Mouse (Mus musculus) small intestine, adult 2 months (tissue): ENCODE measurements around the gene Gpc3. TPM values are rescaled to one million over a fixed set of nuclear protein-coding genes. Genes with fewer than 3 reads are reported as not detected.

Experiments used
- H3K27ac ChIP-seq: fragments of 200-500 bp; 2 replicates; pipeline ENCODE4 v1.5.1; 2012; ENCODE audit warnings: low read depth, low read length, control low read depth, inconsistent platforms; ENCODE audit not compliant: insufficient read depth
- H3K27me3 ChIP-seq: fragments of 200-500 bp; 2 replicates; pipeline ENCODE4 v1.6.1; 2012; ENCODE audit warnings: mild to moderate bottlenecking, moderate library complexity, low read length, inconsistent platforms; ENCODE audit not compliant: control insufficient read depth, insufficient read depth
- H3K36me3 ChIP-seq: fragments of 200-500 bp; 2 replicates; pipeline ENCODE4 v1.6.1; 2012; ENCODE audit warnings: mild to moderate bottlenecking, low read length, control low read depth, inconsistent platforms; ENCODE audit not compliant: control insufficient read depth, insufficient read depth
- H3K4me1 ChIP-seq: fragments of 200-500 bp; 2 replicates; pipeline ENCODE4 v1.6.1; 2012; ENCODE audit warnings: low read length, inconsistent platforms, mixed read lengths; ENCODE audit not compliant: control insufficient read depth, insufficient read depth, insufficient read length
- H3K4me3 ChIP-seq: fragments of 200-500 bp; 2 replicates; pipeline ENCODE4 v1.5.1; 2012; ENCODE audit warnings: low read depth, mild to moderate bottlenecking, control low read depth, inconsistent platforms, low read length, moderate library complexity
- CTCF ChIP-seq: fragments of 200-500 bp; IDR thresholded peaks from 2 replicates; pipeline ENCODE4 v1.5.1; 2012; ENCODE audit warnings: low read depth, mild to moderate bottlenecking, control low read depth, inconsistent platforms, low read length, moderate library complexity, mixed read lengths; ENCODE audit not compliant: insufficient replicate concordance, insufficient read length; ENCODE audit errors: extremely low read depth
- POLR2A ChIP-seq: fragments of 200-500 bp; IDR thresholded peaks from 2 replicates; pipeline ENCODE4 v1.6.1; 2012; ENCODE audit warnings: low read depth, mild to moderate bottlenecking, control low read depth, inconsistent platforms, low read length, moderate library complexity
- WGBS: fragments of 180-500 bp; shearing (Covaris S2); methylation state at CpG from one replicate; pipeline ENCODE4 v1.1.7; 2018; 5-methylcytosine and 5-hydroxymethylcytosine counted together
- polyA plus RNA-seq: library from polyadenylated mRNA; depleted of rRNA; stranded (reverse); fragments of >200 nt; gene quantifications from 2 replicates; pipeline ENCODE4 v1.2.3, GENCODE M21; 2012

The Gpc3 gene
- polyA plus RNA-seq, 1 experiment = 1.6 TPM

DNA sequence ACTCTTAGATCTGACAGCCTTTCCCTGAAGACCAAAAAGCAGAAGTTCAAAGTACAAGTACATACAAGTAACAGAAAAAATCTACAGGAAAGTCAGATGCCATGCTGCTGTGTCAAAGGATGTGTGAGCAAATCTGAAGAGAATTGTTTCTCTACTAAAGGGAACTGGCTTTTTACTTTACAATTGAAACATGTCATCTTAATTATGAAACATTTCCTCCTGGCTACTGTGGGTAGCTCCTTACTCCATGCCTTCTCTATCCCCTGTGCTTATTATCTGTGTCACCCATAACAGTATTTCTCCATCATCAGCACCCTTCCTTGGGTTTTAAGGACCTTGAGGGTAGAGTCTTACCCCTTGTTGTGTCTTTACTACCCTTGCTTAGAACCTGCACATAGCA is 23.7 kb upstream of the Gpc3 start:
- Histone ChIP-seq H3K27me3 (no peaks in the 10 kb centered on the region), H3K4me1 (no peaks in the 10 kb centered on the region), H3K4me3 (no peak overlapping the region), H3K36me3 (no peaks in the 10 kb centered on the region), H3K27ac (no peak overlapping the region)
- TF ChIP-seq POLR2A (no peak), CTCF (no peak)

DNA sequence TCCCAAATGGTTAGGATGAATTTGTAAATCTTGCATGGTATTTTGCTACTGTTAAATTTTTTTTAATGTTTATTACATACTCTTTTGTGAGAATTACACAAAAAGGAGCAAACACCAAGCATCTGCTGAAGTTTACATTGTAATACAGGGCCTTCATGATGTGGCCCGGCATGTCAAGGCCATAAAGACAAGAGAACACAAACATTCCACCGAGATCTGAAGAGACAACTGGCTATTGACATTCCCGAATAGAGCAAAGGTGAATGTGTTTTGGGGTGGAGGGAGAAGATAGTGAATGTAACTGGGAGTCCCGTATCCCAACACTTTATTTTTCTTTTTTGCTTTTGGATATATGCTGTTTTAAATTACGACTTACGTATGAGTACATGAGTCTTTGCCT is 20.2 kb upstream of the Gpc3 start:
- Histone ChIP-seq H3K4me1 (no peaks in the 10 kb centered on the region), H3K27me3 (no peaks in the 10 kb centered on the region), H3K4me3 (no peak overlapping the region), H3K27ac (no peak overlapping the region), H3K36me3 (no peaks in the 10 kb centered on the region)
- WGBS = 60% methylated on average over 6 of the region's 6 CpGs
- TF ChIP-seq POLR2A = no peak
- TF ChIP-seq CTCF = no peak

- TF ChIP-seq CTCF (no peak), POLR2A (no peak)
- no peak overlapping the region for H3K27ac ChIP-seq
- WGBS = 30% methylated on average over 7 of the region's 7 CpGs
These were observed 19.1 kb upstream of the Gpc3 start for GRCm38 (mm10) chrX:52632688-52633324.

GRCm38 (mm10) chrX:52626963-52627716 is 13.4 kb upstream of the Gpc3 start:
- no peaks in the 10 kb centered on the region for H3K4me1 ChIP-seq
- H3K27me3 ChIP-seq = no peaks in the 10 kb centered on the region
- no peak for TF ChIP-seq POLR2A
- no peaks in the 10 kb centered on the region for H3K36me3 ChIP-seq
- no peak overlapping the region for H3K4me3 ChIP-seq
- 72% methylated on average over 6 of the region's 6 CpGs for WGBS
- H3K27ac ChIP-seq = no peak overlapping the region

More at GRCm38 (mm10) chrX:52632688-52633324, 19.1 kb upstream of the Gpc3 start:
- Histone ChIP-seq H3K27me3 (no peaks in the 10 kb centered on the region), H3K4me1 (no peaks in the 10 kb centered on the region), H3K36me3 (no peaks in the 10 kb centered on the region), H3K4me3 (no peak overlapping the region)

GRCm38 (mm10) chrX:52617813-52618212 is 4.1 kb upstream of the Gpc3 start:
- no peak overlapping the region for H3K27ac ChIP-seq
- H3K4me3 ChIP-seq = no peak overlapping the region
- WGBS = 85% methylated on average over 3 of the region's 3 CpGs
- TF ChIP-seq POLR2A = no peak
- no peak for TF ChIP-seq CTCF
- H3K4me1 ChIP-seq = peaks cover 5% of the 10 kb centered on the region
- H3K36me3 ChIP-seq = no peaks in the 10 kb centered on the region
- H3K27me3 ChIP-seq = peaks cover 9% of the 10 kb centered on the region

DNA sequence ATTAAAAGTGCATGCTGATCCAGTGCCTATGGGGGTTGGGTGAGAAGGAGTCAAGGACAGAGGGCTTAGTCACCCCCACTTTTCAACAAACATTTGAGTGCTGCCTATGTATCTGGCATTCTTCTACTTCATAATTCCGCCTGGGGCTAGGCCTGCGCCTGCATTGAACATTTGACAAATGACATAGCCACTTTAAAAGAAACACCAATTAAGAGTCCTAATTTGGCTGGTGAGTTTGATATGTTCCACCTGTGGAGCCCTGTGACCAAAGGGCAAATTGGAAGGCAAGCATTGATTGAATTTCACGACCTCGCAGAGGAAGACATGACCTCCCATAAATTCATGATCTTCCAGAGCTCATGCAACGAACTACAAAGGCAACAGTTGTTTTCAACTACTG is 2.4 kb upstream of the Gpc3 start:
- TF ChIP-seq CTCF = no peak
- TF ChIP-seq POLR2A = no peak
- Histone ChIP-seq H3K27ac (no peak overlapping the region), H3K27me3 (peaks cover 16% of the 10 kb centered on the region), H3K4me3 (no peak overlapping the region), H3K4me1 (peaks cover 5% of the 10 kb centered on the region), H3K36me3 (no peaks in the 10 kb centered on the region)
- 86% methylated on average over 5 of the region's 5 CpGs for WGBS

- no peak for TF ChIP-seq CTCF
- TF ChIP-seq POLR2A = no peak
- Histone ChIP-seq H3K36me3 (no peaks in the 10 kb centered on the region), H3K27ac (no peak overlapping the region), H3K4me3 (peak overlapping the region; percentile 55), H3K27me3 (peaks cover 16% of the 10 kb centered on the region), H3K4me1 (peaks cover 5% of the 10 kb centered on the region)
- 10% methylated on average over 23 of the region's 23 CpGs for WGBS
These were observed 256 bp upstream of the Gpc3 start for GRCm38 (mm10) chrX:52614031-52614381.
